Mouse (Mus musculus): ENCODE data around the gene Ahcy. TPM values are rescaled to one million over a fixed set of nuclear protein-coding genes. Genes with fewer than 3 reads are reported as not detected.
"Not testable (repeated sequence)": the region's sequence is repeated elsewhere in the genome, so short reads cannot be mapped to it uniquely, and the experiment has no call there.

Gene Ahcy
- polyA plus RNA-seq, 1 experiment from 2014 or later: 46.7 TPM

DNA sequence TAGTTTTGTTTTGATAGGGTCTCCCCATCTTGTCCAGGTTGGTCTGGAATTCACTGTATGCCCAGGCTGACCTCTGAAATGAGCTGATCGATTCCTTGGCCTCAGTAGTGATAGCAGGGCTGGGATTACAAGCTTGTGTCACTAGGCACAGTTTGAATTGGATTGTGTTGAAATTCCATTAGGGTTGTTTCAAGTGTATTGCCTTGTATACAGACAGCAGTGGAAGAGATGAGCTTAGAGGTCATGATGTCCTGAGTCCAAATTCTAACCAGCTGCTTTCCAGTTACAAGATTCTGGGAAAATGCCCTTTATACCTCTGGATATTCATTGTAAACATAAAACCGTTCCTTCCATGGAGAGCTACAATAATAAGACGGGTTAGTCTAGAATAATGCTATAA lies 950 bp downstream of the Ahcy start:
- no peak overlapping the region; a peak in 1 of 4 replicates for H3K27ac ChIP-seq (replicated peaks in 1 of 2; ENCODE audit: control insufficient read depth in 1 of 2, insufficient read depth in 1 of 2, low read depth in 2 of 2, low read length in 2 of 2)

DNA sequence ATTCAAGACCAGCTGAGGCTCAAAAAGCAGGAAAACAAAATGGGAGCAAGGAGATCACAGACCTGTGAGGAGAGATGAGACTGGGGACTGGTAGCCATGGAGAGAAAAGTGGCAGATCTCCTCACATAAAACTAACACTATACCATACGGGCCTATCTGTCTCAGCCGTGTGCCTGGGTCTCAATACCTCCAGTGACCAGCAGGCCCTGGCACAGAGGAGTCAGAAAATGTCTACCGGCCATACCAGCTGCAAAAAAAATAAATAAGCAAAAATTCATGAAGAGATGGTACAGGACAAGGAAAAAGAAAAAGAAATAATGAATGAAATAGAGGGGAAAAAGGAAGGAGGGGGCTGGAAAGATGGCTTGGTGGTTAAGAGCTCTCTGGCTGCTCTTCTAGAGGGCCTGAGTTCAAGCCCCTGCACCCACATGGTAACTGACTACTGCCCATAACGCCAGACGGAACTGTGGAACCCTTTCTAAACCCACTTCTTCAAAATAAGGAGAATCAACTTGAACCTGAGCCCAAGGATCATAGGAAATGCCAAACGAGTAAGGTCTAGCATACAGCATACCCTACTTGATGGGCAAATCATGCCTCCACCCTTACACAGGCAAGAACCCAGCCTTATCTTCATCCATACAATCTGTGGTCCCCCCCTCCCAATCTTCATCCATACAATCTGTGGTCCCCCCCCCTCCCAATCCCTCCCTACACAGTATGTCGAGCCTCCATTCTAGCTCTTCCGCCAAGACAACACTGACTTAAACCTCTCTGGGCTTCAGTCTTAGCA lies 1.7 kb downstream of the Ahcy start:
- Histone ChIP-seq H3K4me3 (ENCODE audit: control insufficient read depth in 1 of 2, insufficient read depth in 1 of 2, low read depth in 1 of 2, low read length in 2 of 2) (no peak overlapping the region), H3K4me2 (ENCODE audit: low read length) (peak overlapping the region; percentile 89; the same call in 1 of the 2 replicates)

More for the DNA sequence above, 950 bp downstream of the Ahcy start:
- H3K4me1 ChIP-seq (ENCODE audit: control insufficient read depth in 2 of 2, insufficient read depth in 2 of 2, low read length in 2 of 2): peaks cover 10 to 15% of the 10 kb centered on the region in 2 experiments; a peak in 3 of 4 replicates
- peak overlapping the region; percentile 89 for H3K4me2 ChIP-seq (ENCODE audit: low read length)
- 22% methylated on average over 3 of the region's 3 CpGs for WGBS
- H3K4me3 ChIP-seq (ENCODE audit: control insufficient read depth in 1 of 2, insufficient read depth in 1 of 2, low read depth in 1 of 2, low read length in 2 of 2): peak overlapping the region; percentile 72 to 76
- H3K27me3 ChIP-seq (ENCODE audit: control insufficient read depth, insufficient read depth, low read length): no peaks in the 10 kb centered on the region
- peak overlapping the region; percentile 90 for H3K9ac ChIP-seq (ENCODE audit: low read length)
- H3K9me3 ChIP-seq (ENCODE audit: control insufficient read depth, low read length): no peaks in the 10 kb centered on the region
- ATAC-seq (ENCODE audit: insufficient number of reproducible peaks, insufficient read depth, low FRiP score, low read depth): no peak
- peaks cover 5% of the 10 kb centered on the region; the same call in 1 of the 2 replicates for H3K36me3 ChIP-seq (ENCODE audit: control insufficient read depth, insufficient read depth, low read length)

DNA sequence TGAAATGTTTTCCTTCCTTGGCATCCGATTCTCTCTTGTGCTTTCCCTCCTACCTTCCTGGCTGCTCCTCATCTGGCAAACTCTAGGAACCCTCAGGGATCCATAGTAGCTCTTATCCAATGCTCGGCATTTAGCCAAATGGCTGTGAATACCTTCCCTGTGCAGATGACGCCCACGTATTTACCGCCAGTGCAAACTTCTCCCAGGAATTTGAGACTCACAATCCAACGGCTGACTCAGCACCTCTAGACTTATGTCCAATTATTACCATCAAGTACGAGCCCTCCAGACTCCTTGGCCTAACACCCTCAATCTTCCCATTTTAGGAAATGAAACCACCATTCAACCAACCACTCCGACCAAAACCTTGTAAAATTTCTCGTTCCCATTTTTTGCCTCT lies 3.3 kb downstream of the Ahcy start:
- 75% methylated on average over 9 of the region's 9 CpGs for WGBS
- Histone ChIP-seq H3K4me2 (ENCODE audit: low read length) (no peak overlapping the region), H3K4me1 (ENCODE audit: control insufficient read depth in 2 of 2, insufficient read depth in 2 of 2, low read length in 2 of 2) (peaks cover 10 to 15% of the 10 kb centered on the region in 2 experiments; a peak in 3 of 4 replicates), H3K36me3 (ENCODE audit: control insufficient read depth, insufficient read depth, low read length) (peaks cover 28% of the 10 kb centered on the region), H3K9ac (ENCODE audit: low read length) (no peak overlapping the region), H3K27ac (replicated peaks in 1 of 2; ENCODE audit: control insufficient read depth in 1 of 2, insufficient read depth in 1 of 2, low read depth in 2 of 2, low read length in 2 of 2) (no peak overlapping the region), H3K4me3 (ENCODE audit: control insufficient read depth in 1 of 2, insufficient read depth in 1 of 2, low read depth in 1 of 2, low read length in 2 of 2) (no peak overlapping the region), H3K9me3 (ENCODE audit: control insufficient read depth, low read length) (no peaks in the 10 kb centered on the region), H3K27me3 (ENCODE audit: control insufficient read depth, insufficient read depth, low read length) (no peaks in the 10 kb centered on the region)
- ATAC-seq (ENCODE audit: insufficient number of reproducible peaks, insufficient read depth, low FRiP score, low read depth): no peak

More for the DNA sequence above, 1.7 kb downstream of the Ahcy start:
- no peak for ATAC-seq (ENCODE audit: insufficient number of reproducible peaks, insufficient read depth, low FRiP score, low read depth)
- Histone ChIP-seq H3K36me3 (ENCODE audit: control insufficient read depth, insufficient read depth, low read length) (peaks cover 13% of the 10 kb centered on the region), H3K9me3 (ENCODE audit: control insufficient read depth, low read length) (no peaks in the 10 kb centered on the region), H3K27me3 (ENCODE audit: control insufficient read depth, insufficient read depth, low read length) (no peaks in the 10 kb centered on the region), H3K27ac (replicated peaks in 1 of 2; ENCODE audit: control insufficient read depth in 1 of 2, insufficient read depth in 1 of 2, low read depth in 2 of 2, low read length in 2 of 2) (no peak overlapping the region), H3K9ac (ENCODE audit: low read length) (no peak overlapping the region), H3K4me1 (ENCODE audit: control insufficient read depth in 2 of 2, insufficient read depth in 2 of 2, low read length in 2 of 2) (peaks cover 10 to 15% of the 10 kb centered on the region in 2 experiments; a peak in 3 of 4 replicates)
- 88% methylated on average over 8 of the region's 8 CpGs for WGBS

DNA sequence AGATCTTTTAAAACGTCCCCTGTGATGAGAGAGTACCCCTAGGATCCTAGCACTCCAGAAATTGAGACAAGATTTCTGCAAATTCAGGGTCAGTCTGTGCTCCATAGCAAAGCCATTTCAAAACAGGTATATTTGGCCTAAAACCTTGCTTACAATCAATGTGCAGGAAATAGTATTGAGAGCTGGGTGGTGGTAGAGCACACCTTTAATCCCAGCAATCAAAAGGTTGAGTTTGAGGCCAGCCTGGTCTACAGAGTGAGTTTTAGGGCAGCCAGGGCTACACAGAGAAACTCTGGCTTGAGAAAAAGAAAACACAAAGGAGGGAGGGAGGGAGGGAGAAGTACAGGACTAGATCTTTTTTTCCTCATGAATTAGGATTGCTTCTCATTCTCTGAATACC lies 16.9 kb downstream of the Ahcy start:
- 59% methylated on average over 1 of the region's 1 CpGs for WGBS
- Histone ChIP-seq H3K4me1 (ENCODE audit: control insufficient read depth in 2 of 2, insufficient read depth in 2 of 2, low read length in 2 of 2) (no peaks in the 10 kb centered on the region), H3K4me2 (ENCODE audit: low read length) (no peak overlapping the region), H3K36me3 (ENCODE audit: control insufficient read depth, insufficient read depth, low read length) (peaks cover 20% of the 10 kb centered on the region), H3K27ac (replicated peaks in 1 of 2; ENCODE audit: control insufficient read depth in 1 of 2, insufficient read depth in 1 of 2, low read depth in 2 of 2, low read length in 2 of 2) (no peak overlapping the region), H3K9ac (ENCODE audit: low read length) (no peak overlapping the region), H3K4me3 (ENCODE audit: control insufficient read depth in 1 of 2, insufficient read depth in 1 of 2, low read depth in 1 of 2, low read length in 2 of 2) (no peak overlapping the region), H3K9me3 (ENCODE audit: control insufficient read depth, low read length) (no peaks in the 10 kb centered on the region), H3K27me3 (ENCODE audit: control insufficient read depth, insufficient read depth, low read length) (no peaks in the 10 kb centered on the region)
- no peak for ATAC-seq (ENCODE audit: insufficient number of reproducible peaks, insufficient read depth, low FRiP score, low read depth)

DNA sequence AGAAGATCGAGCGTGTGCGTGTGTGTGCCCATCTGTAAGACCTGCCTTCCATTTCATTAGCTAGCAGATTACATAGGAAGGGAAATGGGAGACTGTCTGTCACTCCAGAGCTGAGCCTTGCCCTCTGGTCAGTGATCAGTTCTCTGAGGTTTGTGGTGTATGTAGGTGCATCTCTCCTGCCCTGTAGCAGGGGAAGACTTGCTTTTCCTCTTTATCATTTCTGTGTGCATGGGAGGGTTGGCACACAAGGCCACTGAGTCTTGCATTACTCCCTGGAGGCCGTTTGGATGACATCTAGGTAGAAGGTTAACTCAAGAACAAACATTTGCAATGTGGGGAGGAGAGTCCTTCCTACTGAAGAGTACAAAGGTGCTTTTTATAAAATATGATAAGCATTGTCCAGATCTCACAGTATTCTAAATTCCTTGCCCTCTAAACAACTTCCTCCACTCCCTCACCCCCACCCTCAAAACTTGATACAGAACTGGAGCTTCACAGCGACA lies 18.2 kb downstream of the Ahcy start:
- H3K4me3 ChIP-seq (ENCODE audit: control insufficient read depth in 1 of 2, insufficient read depth in 1 of 2, low read depth in 1 of 2, low read length in 2 of 2): no peak overlapping the region
- 69% methylated on average over 5 of the region's 5 CpGs for WGBS
- H3K9me3 ChIP-seq (ENCODE audit: control insufficient read depth, low read length): no peaks in the 10 kb centered on the region
- H3K27ac ChIP-seq (replicated peaks in 1 of 2; ENCODE audit: control insufficient read depth in 1 of 2, insufficient read depth in 1 of 2, low read depth in 2 of 2, low read length in 2 of 2): no peak overlapping the region
- no peak overlapping the region for H3K9ac ChIP-seq (ENCODE audit: low read length)
- ATAC-seq (ENCODE audit: insufficient number of reproducible peaks, insufficient read depth, low FRiP score, low read depth): no peak
- no peak overlapping the region for H3K4me2 ChIP-seq (ENCODE audit: low read length)
- peaks cover 4 to 6% of the 10 kb centered on the region in 2 experiments; a peak in 2 of 4 replicates for H3K4me1 ChIP-seq (ENCODE audit: control insufficient read depth in 2 of 2, insufficient read depth in 2 of 2, low read length in 2 of 2)
- H3K36me3 ChIP-seq (ENCODE audit: control insufficient read depth, insufficient read depth, low read length): peaks cover 8% of the 10 kb centered on the region
- H3K27me3 ChIP-seq (ENCODE audit: control insufficient read depth, insufficient read depth, low read length): no peaks in the 10 kb centered on the region

DNA sequence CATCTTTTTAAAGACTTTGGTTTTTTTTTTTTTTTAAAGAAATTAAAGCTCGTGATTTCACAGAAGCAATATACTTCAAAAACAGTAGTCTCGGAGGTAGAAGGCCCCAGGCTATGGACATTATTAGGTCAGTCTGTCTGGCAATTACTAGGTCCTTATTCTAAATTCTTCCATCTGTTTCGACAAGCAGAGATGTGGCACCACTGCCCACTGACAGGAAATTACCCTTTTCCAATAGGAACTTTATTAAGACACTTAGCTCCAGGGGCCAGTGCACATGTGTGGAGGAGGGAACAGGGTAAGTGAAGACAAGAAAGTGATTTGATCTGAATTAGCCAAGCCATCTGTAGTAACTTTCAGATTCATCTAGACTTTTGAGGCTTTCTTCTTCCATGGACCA lies 19.6 kb downstream of the Ahcy start:
- Histone ChIP-seq H3K27me3 (ENCODE audit: control insufficient read depth, insufficient read depth, low read length) (no peaks in the 10 kb centered on the region), H3K36me3 (ENCODE audit: control insufficient read depth, insufficient read depth, low read length) (no peaks in the 10 kb centered on the region), H3K4me3 (ENCODE audit: control insufficient read depth in 1 of 2, insufficient read depth in 1 of 2, low read depth in 1 of 2, low read length in 2 of 2) (no peak overlapping the region), H3K9ac (ENCODE audit: low read length) (no peak overlapping the region), H3K4me2 (ENCODE audit: low read length) (no peak overlapping the region), H3K4me1 (ENCODE audit: control insufficient read depth in 2 of 2, insufficient read depth in 2 of 2, low read length in 2 of 2) (peaks cover 9 to 11% of the 10 kb centered on the region in 2 experiments), H3K9me3 (ENCODE audit: control insufficient read depth, low read length) (no peaks in the 10 kb centered on the region), H3K27ac (replicated peaks in 1 of 2; ENCODE audit: control insufficient read depth in 1 of 2, insufficient read depth in 1 of 2, low read depth in 2 of 2, low read length in 2 of 2) (no peak overlapping the region)
- no peak for ATAC-seq (ENCODE audit: insufficient number of reproducible peaks, insufficient read depth, low FRiP score, low read depth)
- 90% methylated on average over 3 of the region's 3 CpGs for WGBS

DNA sequence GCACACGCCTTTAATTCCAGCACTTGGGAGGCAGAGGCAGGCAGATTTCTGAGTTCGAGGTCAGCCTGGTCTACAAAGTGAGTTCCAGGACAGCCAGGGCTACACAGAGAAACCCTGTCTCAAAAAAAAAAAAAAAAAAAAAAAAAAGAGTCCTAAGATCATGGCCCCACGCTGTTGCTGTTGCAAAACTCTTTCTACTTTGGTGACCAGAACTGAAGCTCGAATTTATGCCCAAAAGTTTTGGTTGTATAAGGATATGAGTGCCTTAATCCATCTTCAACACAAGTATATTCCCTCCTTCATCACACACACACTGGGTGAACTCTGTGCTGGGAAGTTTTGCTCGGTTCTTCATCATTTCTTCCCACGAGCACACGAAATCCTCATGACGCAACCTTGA lies 20.8 kb downstream of the Ahcy start:
- H3K9ac ChIP-seq (ENCODE audit: low read length); H3K36me3 ChIP-seq (ENCODE audit: control insufficient read depth, insufficient read depth, low read length); H3K4me3 ChIP-seq (ENCODE audit: control insufficient read depth in 1 of 2, insufficient read depth in 1 of 2, low read depth in 1 of 2, low read length in 2 of 2); H3K27ac ChIP-seq (replicated peaks in 1 of 2; ENCODE audit: control insufficient read depth in 1 of 2, insufficient read depth in 1 of 2, low read depth in 2 of 2, low read length in 2 of 2); ATAC-seq (ENCODE audit: insufficient number of reproducible peaks, insufficient read depth, low FRiP score, low read depth); H3K9me3 ChIP-seq (ENCODE audit: control insufficient read depth, low read length); H3K4me2 ChIP-seq (ENCODE audit: low read length); H3K27me3 ChIP-seq (ENCODE audit: control insufficient read depth, insufficient read depth, low read length): not testable (repeated sequence)
- WGBS: 84% methylated on average over 8 of the region's 8 CpGs
- H3K4me1 ChIP-seq (ENCODE audit: control insufficient read depth in 2 of 2, insufficient read depth in 2 of 2, low read length in 2 of 2): peaks cover 9 to 11% of the 10 kb centered on the region in 2 experiments

All from heart, embryonic 14.5 days (tissue).